Mouse (Mus musculus) hematopoietic stem cell, adult 5-6 weeks (primary cell): ENCODE data around the gene Gstp2. TPM values are rescaled to one million over a fixed set of nuclear protein-coding genes. Genes with fewer than 3 reads are reported as not detected.

Source experiments
- ATAC-seq, 2 experiments: fragments of 125-278 bp in 1 of 2; replicated peaks in 1 of 2; 2 replicates each; pipeline ENCODE4 v1.8.0; 2016 to 2017; ENCODE audit warnings: inconsistent platforms in 2 of 2, mild to moderate bottlenecking in 2 of 2, moderate number of reproducible peaks in 2 of 2, low read depth in 1 of 2, moderate TSS enrichment in 1 of 2; ENCODE audit not compliant: low FRiP score in 2 of 2, poor library complexity in 2 of 2, severe bottlenecking in 2 of 2, insufficient read depth in 1 of 2, low TSS enrichment in 1 of 2
- total RNA-seq: library from RNA; stranded (forward); fragments of 172-1452, 232-1000 nt; gene quantifications from 2 replicates; pipeline ENCODE4 v1.2.3, GENCODE M21; 2017

The Gstp2 gene
- total RNA-seq: not detected in 2 replicates

- peak; percentile 53 to 83; a peak in 2 of 4 replicates for ATAC-seq
Measured at GRCm38 (mm10) chr19:4045966-4046865, at the start of gene Gstp2. TSS of gene Gstp2 (minus strand) at chr19:4046023.

GRCm38 (mm10) chr19:4094774-4095303, 49.0 kb upstream of the Gstp2 start:
- ATAC-seq: no peak

GRCm38 (mm10) chr19:4094348-4094747, 48.5 kb upstream of the Gstp2 start:
- no peak for ATAC-seq

GRCm38 (mm10) chr19:4093772-4094171, 47.9 kb upstream of the Gstp2 start:
- no peak for ATAC-seq

- no peak for ATAC-seq
Measured at GRCm38 (mm10) chr19:4092750-4093149, 46.9 kb upstream of the Gstp2 start.

- ATAC-seq: no peak
Measured at GRCm38 (mm10) chr19:4091383-4091782, 45.6 kb upstream of the Gstp2 start.

- no peak for ATAC-seq
Measured at GRCm38 (mm10) chr19:4090446-4090845, 44.6 kb upstream of the Gstp2 start.

GRCm38 (mm10) chr19:4089128-4089527, 43.3 kb upstream of the Gstp2 start:
- ATAC-seq: no peak

GRCm38 (mm10) chr19:4088146-4088545, 42.3 kb upstream of the Gstp2 start:
- no peak for ATAC-seq

GRCm38 (mm10) chr19:4087090-4087489, 41.3 kb upstream of the Gstp2 start:
- no peak for ATAC-seq

- ATAC-seq: no peak
Measured at GRCm38 (mm10) chr19:4086156-4086555, 40.3 kb upstream of the Gstp2 start.

GRCm38 (mm10) chr19:4084984-4085383, 39.2 kb upstream of the Gstp2 start:
- no peak for ATAC-seq

- ATAC-seq: no peak
Measured at GRCm38 (mm10) chr19:4083826-4084225, 38.0 kb upstream of the Gstp2 start.

- ATAC-seq: no peak
Measured at GRCm38 (mm10) chr19:4083316-4083715, 37.5 kb upstream of the Gstp2 start.

GRCm38 (mm10) chr19:4082219-4082965, 36.6 kb upstream of the Gstp2 start:
- ATAC-seq: no peak

GRCm38 (mm10) chr19:4081394-4081793, 35.6 kb upstream of the Gstp2 start, which contains the start of gene Cabp2:
TSS of gene Cabp2 (plus strand) at chr19:4081578.
- ATAC-seq: no peak

GRCm38 (mm10) chr19:4080511-4081009, 34.7 kb upstream of the Gstp2 start:
- peak in 1 of 2 experiments; percentile 53; a peak in 1 of 4 replicates for ATAC-seq

- ATAC-seq: no peak
Measured at GRCm38 (mm10) chr19:4079594-4079993, 33.8 kb upstream of the Gstp2 start.
